Mouse (Mus musculus) bone marrow macrophage, adult 2 months (primary cell): Measurements from ENCODE around the gene Cdsn.

ENCODE experiments used
- CTCF ChIP-seq: IDR thresholded peaks from 2 replicates; pipeline ENCODE4 v1.5.1; 2012; ENCODE audit warnings: low read depth, mild to moderate bottlenecking, low read length, moderate library complexity
- POLR2A ChIP-seq: IDR thresholded peaks from 2 replicates; pipeline ENCODE4 v1.6.1; 2012; ENCODE audit warnings: mild to moderate bottlenecking, low read depth, low read length, borderline replicate concordance

DNA sequence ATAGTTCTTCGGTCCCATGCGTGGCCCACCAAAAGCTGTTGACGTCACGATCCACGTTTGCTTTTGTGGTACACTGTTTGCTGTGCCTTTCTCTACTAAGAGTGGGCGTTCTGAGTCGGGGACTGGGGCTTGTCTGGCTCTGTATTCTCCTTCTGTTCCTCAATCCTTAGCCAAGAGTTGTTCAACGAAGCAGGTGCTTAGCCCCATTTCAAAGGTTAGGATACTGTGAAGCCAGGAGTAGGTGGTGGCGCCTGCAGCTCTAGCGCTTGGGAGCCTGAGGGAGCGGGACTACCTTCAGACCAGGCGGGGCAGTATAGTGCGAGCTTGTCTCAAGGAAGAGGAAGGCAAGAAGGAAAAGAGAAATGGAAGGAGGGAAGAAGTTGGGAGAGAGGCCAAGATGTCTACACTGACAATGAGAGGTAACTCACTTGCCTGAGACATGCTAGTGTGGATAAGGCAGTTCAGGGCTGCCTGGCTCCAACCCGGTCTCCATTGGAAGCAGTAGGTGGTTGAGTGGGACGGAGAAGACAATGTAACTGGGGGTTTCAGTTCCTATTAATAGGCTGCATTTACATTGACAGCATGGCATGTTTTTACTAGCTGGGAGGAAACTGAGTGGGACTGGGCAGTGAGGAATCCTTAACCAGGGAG is 9.0 kb upstream of the Cdsn start:
- TF ChIP-seq CTCF (no peak), POLR2A (no peak)
